ENCODE assay signal across 8 mouse cellular contexts in the genomic region with DNA sequence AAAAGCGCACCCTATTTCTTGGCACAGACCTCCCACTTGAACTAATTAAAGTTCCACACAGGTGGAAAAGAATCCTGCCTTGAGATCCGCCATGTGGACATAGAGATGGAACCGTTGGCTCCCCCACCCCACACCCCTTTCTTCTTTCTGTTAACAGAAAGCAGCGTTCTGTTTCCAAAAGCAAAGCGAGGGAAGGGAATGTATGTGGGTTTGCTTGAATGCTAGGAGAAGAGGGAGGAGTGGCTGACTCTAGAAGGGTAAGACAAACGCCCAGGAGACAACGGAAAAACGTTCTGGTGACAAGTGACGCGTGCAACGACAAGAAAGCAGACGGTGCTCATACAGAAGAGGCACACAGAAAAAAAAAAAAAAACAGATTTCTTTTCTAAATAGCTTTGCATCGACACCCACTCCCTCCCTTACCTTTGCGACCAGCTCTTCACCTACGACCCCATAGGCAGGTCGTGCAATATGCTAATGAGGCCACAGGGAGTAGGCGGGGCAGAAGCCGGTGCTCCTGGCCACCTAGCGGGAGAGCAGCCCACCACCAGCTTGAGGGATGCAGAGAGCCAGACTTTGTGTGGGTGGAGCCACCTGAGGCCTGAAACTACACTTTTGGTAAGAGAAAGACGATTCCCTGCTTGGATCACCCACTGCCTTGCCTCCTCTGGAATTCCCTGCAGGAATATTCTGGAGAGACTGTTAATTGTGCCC. TPM values are rescaled to one million over a fixed set of nuclear protein-coding genes. Genes with fewer than 3 reads are reported as not detected.
DNase-seq lines count a peak whose midpoint lies in the region; ATAC-seq and TF ChIP-seq lines count a peak whose summit lies in the region.

No protein-coding gene starts in this region.

- H3K27me3 ChIP-seq in intestine, postnatal 0 days (replicated peaks; ENCODE audit: control insufficient read depth, insufficient read depth, low read length), result no peaks in the 10 kb centered on the region
- H3K27me3 ChIP-seq in liver, embryonic 11.5 days (replicated peaks; ENCODE audit: control insufficient read depth, insufficient read depth, low read length), result no peaks in the 10 kb centered on the region
- no peaks in the 10 kb centered on the region for H3K27me3 ChIP-seq in stomach, postnatal 0 days (ENCODE audit: control insufficient read depth, insufficient read depth, low read length)

- ATAC-seq in intestine, postnatal 0 days, result no peak
- peak; percentile 84 for ATAC-seq in liver, embryonic 11.5 days (replicated peaks; ENCODE audit: low FRiP score)
- ATAC-seq in monocyte, adult 5-6 weeks (replicated peaks; ENCODE audit: insufficient number of reproducible peaks, low FRiP score, low TSS enrichment, poor library complexity, severe bottlenecking), result peak; percentile 63
- peak; percentile 60; the same call in 1 of the 2 replicates for ATAC-seq in stomach, postnatal 0 days (ENCODE audit: low FRiP score, low TSS enrichment)

- TF ChIP-seq CTCF in intestine, postnatal 0 days (IDR thresholded peaks at IDR 0.05; ENCODE audit: low read depth), result peak; percentile 73
- peak; percentile 69 for TF ChIP-seq CTCF in stomach, postnatal 0 days (IDR thresholded peaks at IDR 0.05; ENCODE audit: low read depth)

- no peaks in the 10 kb centered on the region for H3K36me3 ChIP-seq in intestine, postnatal 0 days (ENCODE audit: control insufficient read depth, insufficient read depth)
- no peaks in the 10 kb centered on the region for H3K36me3 ChIP-seq in liver, embryonic 11.5 days (ENCODE audit: control insufficient read depth, insufficient read depth, low read length)
- no peaks in the 10 kb centered on the region for H3K36me3 ChIP-seq in stomach, postnatal 0 days (ENCODE audit: control insufficient read depth, insufficient read depth, low read length)

- peak; percentile 45 to 69 for DNase-seq in adrenal gland, adult (ENCODE audit: inconsistent age in 2 of 2, low spot score in 1 of 2)
- no peak for DNase-seq in adrenal gland, adult 8-10 months
- DNase-seq in cerebellum, adult 11-12 months, result peak; percentile 78
- DNase-seq in forelimb bud, embryonic 11.5 days (ENCODE audit: low read depth, low spot score), result peak; percentile 75
- peak; percentile 59 for DNase-seq in liver, embryonic 11.5 days (ENCODE audit: low spot score)
- DNase-seq in stomach, postnatal 0 days (ENCODE audit: low spot score), result peak; percentile 68

- H3K27ac ChIP-seq in intestine, postnatal 0 days (ENCODE audit: low read depth, low read length), result no peak overlapping the region
- H3K27ac ChIP-seq in liver, embryonic 11.5 days (ENCODE audit: low read depth, low read length), result no peak overlapping the region
- no peak overlapping the region for H3K27ac ChIP-seq in stomach, postnatal 0 days (replicated peaks)

- WGBS in intestine, postnatal 0 days, result 9% methylated on average over 20 of the region's 20 CpGs
- 10% methylated on average over 20 of the region's 20 CpGs for WGBS in liver, embryonic 11.5 days
- 4% methylated on average over 20 of the region's 20 CpGs for WGBS in stomach, postnatal 0 days

- no peaks in the 10 kb centered on the region for H3K9me3 ChIP-seq in intestine, postnatal 0 days (ENCODE audit: control insufficient read depth)
- no peaks in the 10 kb centered on the region for H3K9me3 ChIP-seq in liver, embryonic 11.5 days (ENCODE audit: control insufficient read depth, low read length)
- H3K9me3 ChIP-seq in stomach, postnatal 0 days (ENCODE audit: control insufficient read depth, low read length), result no peaks in the 10 kb centered on the region

- H3K4me3 ChIP-seq in intestine, postnatal 0 days (ENCODE audit: low read depth, low read length), result peak overlapping the region; percentile 23; the same call in 1 of the 2 replicates
- H3K4me3 ChIP-seq in liver, embryonic 11.5 days (ENCODE audit: low read depth, low read length), result peak overlapping the region; percentile 35
- H3K4me3 ChIP-seq in stomach, postnatal 0 days (ENCODE audit: low read depth, low read length), result peak overlapping the region; percentile 22

- 0 out of 2 replicates have a peak, but pooled peaks cover 8% of the 10 kb centered on the region for H3K4me1 ChIP-seq in intestine, postnatal 0 days (replicated peaks; ENCODE audit: control insufficient read depth, insufficient read depth, low read length)
- peaks cover 10% of the 10 kb centered on the region for H3K4me1 ChIP-seq in liver, embryonic 11.5 days (replicated peaks; ENCODE audit: control insufficient read depth, insufficient read depth, low read length)
- H3K4me1 ChIP-seq in stomach, postnatal 0 days (replicated peaks; ENCODE audit: control insufficient read depth, insufficient read depth), result no peaks in the 10 kb centered on the region

- H3K9ac ChIP-seq in intestine, postnatal 0 days (ENCODE audit: low read depth, low read length), result no peak overlapping the region
- peak overlapping the region; percentile 13; the same call in 1 of the 2 replicates for H3K9ac ChIP-seq in liver, embryonic 11.5 days (ENCODE audit: low read depth, low read length)
- peak overlapping the region; percentile 35; the same call in 1 of the 2 replicates for H3K9ac ChIP-seq in stomach, postnatal 0 days (ENCODE audit: low read length)

- no peak for TF ChIP-seq EP300 in stomach, postnatal 0 days (optimal IDR thresholded peaks at IDR 0.05)

- peak overlapping the region; percentile 65 for H3K4me2 ChIP-seq in intestine, postnatal 0 days (replicated peaks; ENCODE audit: low read depth)
- H3K4me2 ChIP-seq in liver, embryonic 11.5 days, result peak overlapping the region; percentile 63
- peak overlapping the region; percentile 53 for H3K4me2 ChIP-seq in stomach, postnatal 0 days (replicated peaks; ENCODE audit: low read depth)

RNA-seq across cellular contexts. Expression of a gene that starts 27.9 kb away (rescaled TPM):
- total RNA-seq in adrenal gland, adult 8-10 months (2022), result 100 to 1,000 TPM; 172 to 234 (median 209) TPM
- 609 and 618 TPM in 2 replicates for polyA plus RNA-seq in intestine, postnatal 0 days (2015; fragmentation: Nextera tagmentation; extraction: Ambion mirVana)
- polyA plus RNA-seq in liver, embryonic 11.5 days (2014; fragmentation: Nextera tagmentation; extraction: Ambion mirVana), result 419 and 426 TPM in 2 replicates
- total RNA-seq in monocyte, adult 5-6 weeks (2017), result 64.0 to 120 TPM (median 90.5 TPM) in 3 replicates
- polyA plus RNA-seq in stomach, postnatal 0 days (2015; fragmentation: Nextera tagmentation; extraction: Ambion mirVana), result 868 and 874 TPM in 2 replicates
